Mouse (Mus musculus): Measurements from ENCODE around the gene 6430531B16Rik.
A peak's percentile ranks its signal among the peaks of the same experiment; 100 is the strongest.

6430531B16Rik gene

GRCm38 (mm10) chr7:139978278-139978892 lies at the start of gene 6430531B16Rik:
Gene 6430531B16Rik, minus strand, starts transcription at chr7:139978755.
- peak; percentile 70 for DNase-seq

- no peak for DNase-seq
These were observed 32.8 kb upstream of the 6430531B16Rik start for GRCm38 (mm10) chr7:140011336-140011735.

- DNase-seq: no peak
These were observed 29.2 kb upstream of the 6430531B16Rik start for GRCm38 (mm10) chr7:140007781-140008180.

GRCm38 (mm10) chr7:140006861-140007611 lies 28.5 kb upstream of the 6430531B16Rik start:
- no peak for DNase-seq

- no peak for DNase-seq
These were observed 26.1 kb upstream of the 6430531B16Rik start for GRCm38 (mm10) chr7:140004666-140005065.

- no peak for DNase-seq
These were observed 22.7 kb upstream of the 6430531B16Rik start for GRCm38 (mm10) chr7:140001086-140001740.

GRCm38 (mm10) chr7:139998691-139999350 lies 20.3 kb upstream of the 6430531B16Rik start:
- DNase-seq: no peak

GRCm38 (mm10) chr7:139994676-139995075 lies 16.1 kb upstream of the 6430531B16Rik start:
- DNase-seq: peak; percentile 60

- DNase-seq: no peak
These were observed 15.6 kb upstream of the 6430531B16Rik start for GRCm38 (mm10) chr7:139994202-139994601.

GRCm38 (mm10) chr7:139993532-139993931 lies 15.0 kb upstream of the 6430531B16Rik start:
- DNase-seq: no peak

GRCm38 (mm10) chr7:139992406-139992805 lies 13.9 kb upstream of the 6430531B16Rik start, which contains the start of gene Adam8:
Gene Adam8, minus strand, starts transcription at chr7:139992562.
- peak; percentile 60 for DNase-seq

GRCm38 (mm10) chr7:139990864-139991394 lies 12.4 kb upstream of the 6430531B16Rik start:
- no peak for DNase-seq

- DNase-seq: no peak
These were observed 9.7 kb upstream of the 6430531B16Rik start for GRCm38 (mm10) chr7:139988272-139988671.

GRCm38 (mm10) chr7:139984505-139984904 lies 6.0 kb upstream of the 6430531B16Rik start:
- DNase-seq: no peak

- no peak for DNase-seq
These were observed 3.5 kb upstream of the 6430531B16Rik start for GRCm38 (mm10) chr7:139982058-139982457.

GRCm38 (mm10) chr7:139980778-139981177 lies 2.2 kb upstream of the 6430531B16Rik start:
- DNase-seq: no peak

GRCm38 (mm10) chr7:139979011-139979719 lies 610 bp upstream of the 6430531B16Rik start:
- DNase-seq: no peak

GRCm38 (mm10) chr7:139975471-139975870 lies 3.1 kb downstream of the 6430531B16Rik start:
- DNase-seq: no peak

GRCm38 (mm10) chr7:139974307-139974706 lies 4.2 kb downstream of the 6430531B16Rik start:
- DNase-seq: no peak

- DNase-seq: no peak
These were observed 5.6 kb downstream of the 6430531B16Rik start for GRCm38 (mm10) chr7:139972923-139973331.

- peak; percentile 20 for DNase-seq
These were observed 7.1 kb downstream of the 6430531B16Rik start for GRCm38 (mm10) chr7:139971436-139971835.

- DNase-seq: no peak
These were observed 7.6 kb downstream of the 6430531B16Rik start for GRCm38 (mm10) chr7:139970979-139971378.
